Mouse (Mus musculus): ENCODE measurements at regions not wholly inside any gene's neighbourhood (a gene's known extent, or its start where the extent isn't known, plus 50 kb on each side); places are given as distances from the start of the nearest gene placed in this dataset.

GRCm38 (mm10) chr8:7430482-7430881, 1230.6 kb downstream of the Efnb2 start:
- Histone ChIP-seq H3K4me1 (ENCODE audit: control insufficient read depth in 1 of 2, insufficient read depth in 2 of 2, low read length in 2 of 2) (no peaks in the 10 kb centered on the region), H3K27me3 (ENCODE audit: control insufficient read depth in 1 of 2, insufficient read depth in 2 of 2, low read length in 2 of 2) (no peaks in the 10 kb centered on the region), H3K27ac (ENCODE audit: control insufficient read depth, low read depth, low read length) (no peak overlapping the region), H3K4me3 (ENCODE audit: control insufficient read depth in 1 of 2, insufficient read depth in 1 of 2, low read depth in 2 of 2, low read length in 2 of 2) (no peak overlapping the region), H3K79me2 (ENCODE audit: control insufficient read depth, insufficient read depth, low read length, poor library complexity) (no peaks in the 10 kb centered on the region), H3K9me3 (replicated peaks; ENCODE audit: insufficient read depth, low read length) (no peaks in the 10 kb centered on the region), H3K9ac (ENCODE audit: control insufficient read depth, low read depth, low read length, poor library complexity, severe bottlenecking) (no peak overlapping the region), H3K36me3 (ENCODE audit: control insufficient read depth in 1 of 2, insufficient read depth in 2 of 2, low read length in 2 of 2) (no peaks in the 10 kb centered on the region)
- no peak for TF ChIP-seq RAD21 (IDR thresholded peaks at IDR 0.05; ENCODE audit: low read depth, low read length)
- TF ChIP-seq USF1 (IDR thresholded peaks at IDR 0.05; ENCODE audit: low read depth, low read length) = no peak
- TF ChIP-seq POLR2AphosphoS5 (IDR thresholded peaks at IDR 0.05; ENCODE audit: borderline replicate concordance, low read depth, low read length) = no peak
- no peak for TF ChIP-seq MXI1 (IDR thresholded peaks at IDR 0.05; ENCODE audit: low read depth, low read length)
- no peak for TF ChIP-seq CHD2 (IDR thresholded peaks at IDR 0.05; ENCODE audit: low read length)
- no peak for TF ChIP-seq CHD1 (IDR thresholded peaks at IDR 0.05; ENCODE audit: low read depth, low read length)
- no peak for TF ChIP-seq MAFK (IDR thresholded peaks at IDR 0.05; ENCODE audit: borderline replicate concordance, low read depth, low read length)
- TF ChIP-seq TAL1 (IDR thresholded peaks at IDR 0.05; ENCODE audit: low read length) = no peak
- TF ChIP-seq ZC3H11A (IDR thresholded peaks at IDR 0.05; ENCODE audit: low read depth, low read length) = no peak
- no peak for TF ChIP-seq CTCF (IDR thresholded peaks at IDR 0.05 in 2 of 3, conservative IDR thresholded peaks at IDR 0.05 in 1 of 3; ENCODE audit: control insufficient read depth in 1 of 3, insufficient read depth in 1 of 3, low read depth in 2 of 3, low read length in 3 of 3, poor library complexity in 1 of 3, severe bottlenecking in 1 of 3)
- TF ChIP-seq USF2 (IDR thresholded peaks at IDR 0.05; ENCODE audit: borderline replicate concordance in 1 of 2, insufficient read depth in 1 of 2, low read depth in 1 of 2, low read length in 2 of 2) = no peak
- no peak for TF ChIP-seq ZMIZ1 (IDR thresholded peaks at IDR 0.05; ENCODE audit: low read depth, low read length)
- DNase-seq (ENCODE audit: low read depth, low spot score) = no peak

GRCm38 (mm10) chr8:7398175-7398574, 1262.9 kb downstream of the Efnb2 start:
- H3K9me3 ChIP-seq (replicated peaks; ENCODE audit: insufficient read depth, low read length) = no peaks in the 10 kb centered on the region
- no peaks in the 10 kb centered on the region; a peak in 2 of 4 replicates for H3K4me1 ChIP-seq (ENCODE audit: control insufficient read depth in 1 of 2, insufficient read depth in 2 of 2, low read length in 2 of 2)
- H3K27ac ChIP-seq (ENCODE audit: control insufficient read depth, low read depth, low read length) = no peak overlapping the region
- no peak for DNase-seq (ENCODE audit: low read depth, low spot score)
- H3K36me3 ChIP-seq (ENCODE audit: control insufficient read depth in 1 of 2, insufficient read depth in 2 of 2, low read length in 2 of 2) = no peaks in the 10 kb centered on the region
- H3K27me3 ChIP-seq (ENCODE audit: control insufficient read depth in 1 of 2, insufficient read depth in 2 of 2, low read length in 2 of 2) = no peaks in the 10 kb centered on the region
- no peak overlapping the region for H3K9ac ChIP-seq (ENCODE audit: control insufficient read depth, low read depth, low read length, poor library complexity, severe bottlenecking)
- no peak for TF ChIP-seq MAFK (IDR thresholded peaks at IDR 0.05; ENCODE audit: borderline replicate concordance, low read depth, low read length)
- TF ChIP-seq RCOR1 (IDR thresholded peaks at IDR 0.05; ENCODE audit: low read depth, low read length) = no peak
- no peak for TF ChIP-seq GATA1 (IDR thresholded peaks at IDR 0.05; ENCODE audit: low read depth, low read length)
- no peak for TF ChIP-seq CHD2 (IDR thresholded peaks at IDR 0.05; ENCODE audit: low read length)
- TF ChIP-seq CTCF (IDR thresholded peaks at IDR 0.05 in 2 of 3, conservative IDR thresholded peaks at IDR 0.05 in 1 of 3; ENCODE audit: control insufficient read depth in 1 of 3, insufficient read depth in 1 of 3, low read depth in 2 of 3, low read length in 3 of 3, poor library complexity in 1 of 3, severe bottlenecking in 1 of 3) = no peak
- no peak for TF ChIP-seq TBP (IDR thresholded peaks at IDR 0.05; ENCODE audit: low read depth, low read length)
- no peak for TF ChIP-seq EP300 (IDR thresholded peaks at IDR 0.05; ENCODE audit: low read depth in 1 of 2, low read length in 2 of 2)
- TF ChIP-seq BHLHE40 (IDR thresholded peaks at IDR 0.05; ENCODE audit: borderline replicate concordance, low read depth, low read length) = no peak
- no peak for TF ChIP-seq ETS1 (IDR thresholded peaks at IDR 0.05; ENCODE audit: low read depth, low read length)
- no peak for TF ChIP-seq ZC3H11A (IDR thresholded peaks at IDR 0.05; ENCODE audit: low read depth, low read length)
- TF ChIP-seq NELFE (IDR thresholded peaks at IDR 0.05; ENCODE audit: low read depth, low read length) = no peak
- no peak for TF ChIP-seq HCFC1 (IDR thresholded peaks at IDR 0.05; ENCODE audit: low read depth, low read length)
- no peak for TF ChIP-seq JUND (IDR thresholded peaks at IDR 0.05; ENCODE audit: low read depth, low read length)
- TF ChIP-seq POLR2AphosphoS2 (IDR thresholded peaks at IDR 0.05; ENCODE audit: low read length) = no peak
- no peak for TF ChIP-seq ELF1 (IDR thresholded peaks at IDR 0.05; ENCODE audit: low read depth, low read length)
- no peak for TF ChIP-seq MYB (IDR thresholded peaks at IDR 0.05; ENCODE audit: low read depth, low read length)
- TF ChIP-seq ZKSCAN1 (IDR thresholded peaks at IDR 0.05; ENCODE audit: low read depth, low read length) = no peak
- TF ChIP-seq MYC (IDR thresholded peaks at IDR 0.05; ENCODE audit: low read depth, low read length) = no peak
- TF ChIP-seq USF2 (IDR thresholded peaks at IDR 0.05; ENCODE audit: borderline replicate concordance in 1 of 2, insufficient read depth in 1 of 2, low read depth in 1 of 2, low read length in 2 of 2) = no peak
- no peak for TF ChIP-seq NRF1 (IDR thresholded peaks at IDR 0.05; ENCODE audit: insufficient read depth, low read depth, low read length, poor library complexity, severe bottlenecking)
- no peak overlapping the region for H3K4me3 ChIP-seq (ENCODE audit: control insufficient read depth in 1 of 2, insufficient read depth in 1 of 2, low read depth in 2 of 2, low read length in 2 of 2)
- H3K79me2 ChIP-seq (ENCODE audit: control insufficient read depth, insufficient read depth, low read length, poor library complexity) = no peaks in the 10 kb centered on the region

All from MEL (cell line).